Mouse (Mus musculus) gastrocnemius, adult 18-20 months (tissue): ENCODE measurements around the gene Atxn1. TPM values are rescaled to one million over a fixed set of nuclear protein-coding genes. Genes with fewer than 3 reads are reported as not detected.

Experiments
- DNase-seq: peaks from one replicate; pipeline ENCODE4 v3.0.0; 2021; ENCODE audit warnings: low spot score
- total RNA-seq, 2 experiments: library from RNA; stranded (reverse); gene quantifications; 2 replicates each; pipeline ENCODE4 v1.2.3; 2021

Gene Atxn1
- total RNA-seq, 2 experiments from 2014 or later, result 38.7 to 51.0 TPM

DNA sequence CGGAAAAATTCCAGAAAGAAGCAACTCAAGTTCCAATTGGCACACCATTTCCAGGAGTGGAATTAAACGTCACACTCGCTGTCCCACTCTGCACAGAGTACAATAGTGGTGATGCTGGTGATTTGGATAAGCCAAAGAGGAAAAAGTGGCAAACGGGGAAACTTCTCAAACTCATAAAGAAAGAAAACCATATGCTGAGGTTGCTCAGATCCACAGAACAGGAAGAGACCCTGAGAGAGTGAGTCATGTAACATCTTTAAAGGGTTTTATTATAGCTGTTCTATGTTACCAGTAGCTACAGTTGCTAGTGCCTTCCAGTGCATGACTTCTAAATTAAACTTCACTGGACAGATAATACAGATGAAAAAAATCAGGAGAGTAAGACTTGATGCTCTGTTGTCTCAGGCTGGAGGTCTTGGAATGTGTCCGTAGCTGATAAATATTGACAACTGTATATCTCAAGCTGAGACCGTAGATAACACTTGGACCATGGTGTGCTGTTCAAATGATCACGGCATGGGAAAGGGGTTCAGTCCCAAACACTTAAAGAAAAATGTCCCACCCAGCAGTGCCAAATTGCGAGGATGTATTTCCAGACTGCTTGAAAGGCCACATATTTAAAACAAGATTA, 98.1 kb downstream of the Atxn1 start:
- no peak for DNase-seq

DNA sequence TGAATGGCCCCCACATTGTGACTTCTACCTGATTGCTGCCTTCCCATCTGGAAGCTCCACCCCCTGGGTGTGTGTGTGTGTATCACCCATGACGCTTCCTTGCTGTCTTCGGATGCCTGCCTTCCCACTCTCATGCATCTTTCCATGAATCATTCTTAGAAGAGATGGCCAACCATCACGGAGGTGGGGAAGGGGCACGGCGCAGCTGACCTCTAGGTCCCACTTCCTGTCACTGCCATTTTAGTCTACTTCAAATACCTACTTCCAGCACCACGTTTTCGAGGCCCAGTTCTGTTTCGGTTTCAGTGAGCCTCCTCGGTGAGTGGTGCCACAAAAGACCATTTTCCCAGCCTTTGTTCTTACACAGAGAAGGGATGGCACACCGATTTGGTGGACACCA, 99.2 kb downstream of the Atxn1 start:
- DNase-seq, result no peak

DNA sequence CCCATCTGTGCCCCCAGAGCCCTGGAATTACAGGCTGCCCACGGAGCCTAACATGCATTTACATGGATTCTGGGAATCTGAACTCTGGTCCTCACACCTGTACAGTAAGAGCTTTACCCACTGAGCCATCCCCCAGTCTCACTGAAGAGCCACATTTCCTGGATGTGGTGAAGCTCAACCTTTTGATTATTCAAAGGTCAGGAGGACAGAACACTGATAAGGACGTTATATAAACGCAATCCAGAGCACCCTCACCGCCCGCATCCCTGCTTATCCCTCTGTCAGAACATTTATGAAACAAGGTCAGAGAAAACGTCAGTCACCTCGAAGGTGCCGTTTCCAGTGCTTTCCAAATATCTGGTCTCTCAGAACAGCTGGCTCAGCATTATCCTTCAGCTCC, 101.0 kb downstream of the Atxn1 start:
- DNase-seq, result no peak

DNA sequence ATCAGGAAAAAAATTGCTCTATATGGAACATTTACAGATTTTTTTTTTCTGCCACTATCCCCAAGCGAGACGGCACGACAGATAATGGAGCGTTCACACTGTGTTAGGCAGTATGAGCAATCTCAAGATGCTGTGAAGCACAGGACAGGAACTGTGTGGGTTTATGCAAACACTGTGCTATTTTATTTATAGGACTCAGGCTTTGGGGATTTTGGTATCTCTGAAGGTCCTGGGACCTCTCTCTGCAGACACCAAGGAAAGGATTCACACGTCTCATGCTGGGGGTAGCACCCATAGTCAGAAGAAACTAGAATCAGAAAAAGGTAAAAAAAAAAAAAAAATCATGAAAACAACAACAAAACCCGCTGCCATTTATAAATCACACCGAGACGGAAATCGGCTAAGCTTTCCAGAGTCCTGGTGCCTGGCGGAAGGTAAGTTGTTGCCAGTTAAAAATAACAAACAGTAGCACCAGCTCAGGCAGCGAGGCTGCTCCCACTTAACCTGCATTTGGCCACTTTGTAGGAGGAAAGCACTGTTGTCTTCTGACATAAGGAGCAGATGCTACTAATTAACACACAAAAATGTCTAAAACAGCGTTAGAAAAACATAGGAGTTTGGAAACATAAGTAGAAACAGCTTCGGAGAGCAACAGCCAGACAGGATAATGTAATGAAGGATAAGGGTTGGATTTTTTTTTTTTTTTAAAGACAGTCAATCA, 102.8 kb downstream of the Atxn1 start:
- DNase-seq, result no peak

DNA sequence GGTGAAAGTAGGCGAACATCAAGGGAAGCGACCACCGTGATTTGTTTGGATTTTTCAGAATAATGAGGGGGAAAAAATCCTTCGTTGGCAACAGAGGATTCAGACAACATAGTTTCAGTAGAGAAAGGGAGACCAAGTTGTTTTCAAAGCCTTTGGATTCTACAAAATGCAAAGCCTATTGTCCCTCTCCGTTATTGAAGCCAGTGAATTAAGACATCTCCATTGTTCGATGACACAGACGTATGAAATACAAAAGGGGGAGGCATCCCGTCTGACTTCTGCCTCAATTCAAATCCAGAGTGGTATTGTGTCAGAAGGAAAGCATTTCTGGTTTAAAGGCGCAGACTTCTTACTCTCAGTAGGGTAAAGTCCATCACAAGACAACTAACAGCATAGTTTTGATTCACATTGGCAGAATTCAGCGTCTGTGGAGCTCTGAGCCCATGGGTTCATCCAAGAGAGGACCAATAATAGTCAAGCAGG, 103.7 kb downstream of the Atxn1 start:
- DNase-seq, result no peak

GRCm38 (mm10) chr13:45859081-45859709, 105.6 kb downstream of the Atxn1 start:
- DNase-seq, result no peak

DNA sequence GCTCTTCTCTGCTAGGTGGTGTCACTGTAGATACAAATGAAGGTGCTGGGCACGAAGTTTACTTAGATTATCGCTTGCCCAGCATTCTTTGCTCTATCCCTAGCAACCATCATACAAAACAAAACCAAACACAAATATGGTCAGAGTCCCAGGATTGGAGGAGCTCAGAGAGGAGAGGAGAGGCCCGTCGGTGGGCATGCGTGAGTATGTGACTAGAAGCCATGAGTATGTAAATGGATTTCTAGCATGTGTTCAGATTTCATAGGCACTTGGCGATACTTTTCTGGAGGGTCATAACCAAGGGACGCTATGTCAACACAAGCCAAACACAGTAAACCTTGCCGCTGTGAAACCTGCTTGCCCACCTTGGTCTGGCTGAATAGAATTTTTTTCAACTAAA, 107.4 kb downstream of the Atxn1 start:
- no peak for DNase-seq

GRCm38 (mm10) chr13:45854531-45854930, 110.3 kb downstream of the Atxn1 start:
- DNase-seq, result no peak

GRCm38 (mm10) chr13:45853691-45854090, 111.1 kb downstream of the Atxn1 start:
- no peak for DNase-seq

GRCm38 (mm10) chr13:45852288-45852687, 112.5 kb downstream of the Atxn1 start:
- DNase-seq, result no peak

DNA sequence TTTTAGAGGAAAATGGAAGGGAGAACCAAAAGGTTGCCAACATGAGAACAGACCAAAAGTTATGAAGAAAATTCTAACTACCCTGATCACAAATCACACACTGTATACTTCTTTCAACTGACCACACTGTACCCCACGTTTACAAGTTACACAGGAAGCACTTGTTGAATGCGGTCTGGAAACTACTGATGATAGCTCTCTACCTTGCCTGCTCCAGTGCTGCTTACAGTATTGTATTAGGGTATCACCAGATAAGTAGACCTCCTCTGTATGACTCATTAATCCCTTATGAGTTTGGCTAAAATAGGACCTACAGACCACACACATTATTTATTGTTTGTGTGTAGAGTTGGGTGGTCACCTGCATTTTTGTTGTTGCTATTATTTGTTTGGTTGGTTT, 113.1 kb downstream of the Atxn1 start:
- no peak for DNase-seq

DNA sequence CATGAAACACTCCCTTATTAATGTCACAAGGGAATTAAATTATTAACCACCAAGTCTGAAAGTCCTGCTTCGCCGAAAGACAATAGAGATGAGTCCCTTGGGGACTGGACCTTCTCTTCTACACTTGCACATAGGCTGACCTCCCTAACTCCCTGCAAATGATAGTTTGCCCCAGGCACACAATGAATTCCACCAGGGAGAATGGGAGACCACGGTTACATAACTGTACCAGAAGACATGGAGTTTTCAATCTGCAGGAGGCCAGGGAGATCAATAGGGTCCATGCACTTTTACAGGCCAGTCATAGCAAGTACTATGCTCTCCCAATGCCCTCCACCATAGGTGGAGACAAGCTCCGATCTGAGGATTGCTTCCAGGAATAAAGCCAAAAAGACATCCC, 113.7 kb downstream of the Atxn1 start:
- DNase-seq, result no peak

DNA sequence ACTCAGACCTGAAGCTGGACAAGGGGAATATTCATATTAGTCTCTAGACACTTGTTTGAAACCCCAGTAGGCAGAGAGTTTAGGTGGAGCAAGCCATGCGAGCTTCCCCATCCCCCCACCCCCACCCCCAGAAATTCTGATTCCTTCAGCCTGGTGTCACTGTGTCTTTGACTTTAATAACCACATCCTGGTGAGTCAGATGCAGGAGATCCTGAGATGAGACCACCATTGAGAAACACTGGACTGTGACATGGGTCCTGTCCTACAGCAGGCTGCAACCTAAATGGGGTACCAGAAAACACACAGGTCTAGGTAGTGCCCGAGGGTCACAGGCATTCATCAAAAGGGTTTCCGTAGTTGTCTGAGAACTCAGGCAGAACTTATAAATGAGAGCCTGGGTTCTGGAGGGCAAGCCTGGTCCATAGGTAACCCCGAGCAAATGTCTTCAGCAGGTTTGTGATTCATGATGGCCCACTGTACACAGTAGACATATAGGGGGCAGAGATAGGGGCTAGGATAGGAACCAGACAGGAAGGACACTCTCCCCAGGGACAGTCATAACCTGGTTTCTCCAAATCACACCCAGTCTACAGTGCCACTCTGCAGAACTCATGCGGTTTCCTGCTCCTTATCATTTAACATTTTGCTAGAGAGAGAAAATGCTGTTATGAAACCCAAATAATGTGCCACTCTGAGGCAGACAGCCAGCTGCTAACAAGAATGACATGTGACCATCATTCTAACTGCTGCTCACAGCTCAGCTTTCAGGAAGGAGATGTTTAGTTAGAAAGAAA, 114.4 kb downstream of the Atxn1 start:
- no peak for DNase-seq

GRCm38 (mm10) chr13:45849145-45850023, 115.4 kb downstream of the Atxn1 start:
- DNase-seq, result no peak

- no peak for DNase-seq
These were observed 122.2 kb downstream of the Atxn1 start for GRCm38 (mm10) chr13:45842511-45843055.

DNA sequence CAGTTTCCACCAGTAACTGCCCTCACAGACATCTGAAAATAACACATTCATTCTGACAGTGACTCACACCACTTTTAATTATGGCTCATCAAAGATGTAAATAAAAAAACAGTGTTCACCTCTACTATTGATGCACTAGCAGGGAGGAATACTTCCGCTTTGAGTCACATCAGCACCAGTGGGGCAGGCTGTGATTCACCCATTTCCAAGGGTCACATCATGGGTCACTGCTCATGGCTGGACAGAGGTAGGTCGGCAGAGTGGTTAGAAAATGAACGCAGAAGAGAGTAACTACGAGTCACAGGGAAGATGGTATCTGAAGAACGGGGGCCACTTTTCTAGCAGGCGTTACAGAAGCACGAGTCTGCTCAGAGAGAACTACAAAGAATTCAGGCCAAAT, 124.9 kb downstream of the Atxn1 start:
- no peak for DNase-seq

GRCm38 (mm10) chr13:45837609-45838220, 127.1 kb downstream of the Atxn1 start:
- DNase-seq, result no peak

DNA sequence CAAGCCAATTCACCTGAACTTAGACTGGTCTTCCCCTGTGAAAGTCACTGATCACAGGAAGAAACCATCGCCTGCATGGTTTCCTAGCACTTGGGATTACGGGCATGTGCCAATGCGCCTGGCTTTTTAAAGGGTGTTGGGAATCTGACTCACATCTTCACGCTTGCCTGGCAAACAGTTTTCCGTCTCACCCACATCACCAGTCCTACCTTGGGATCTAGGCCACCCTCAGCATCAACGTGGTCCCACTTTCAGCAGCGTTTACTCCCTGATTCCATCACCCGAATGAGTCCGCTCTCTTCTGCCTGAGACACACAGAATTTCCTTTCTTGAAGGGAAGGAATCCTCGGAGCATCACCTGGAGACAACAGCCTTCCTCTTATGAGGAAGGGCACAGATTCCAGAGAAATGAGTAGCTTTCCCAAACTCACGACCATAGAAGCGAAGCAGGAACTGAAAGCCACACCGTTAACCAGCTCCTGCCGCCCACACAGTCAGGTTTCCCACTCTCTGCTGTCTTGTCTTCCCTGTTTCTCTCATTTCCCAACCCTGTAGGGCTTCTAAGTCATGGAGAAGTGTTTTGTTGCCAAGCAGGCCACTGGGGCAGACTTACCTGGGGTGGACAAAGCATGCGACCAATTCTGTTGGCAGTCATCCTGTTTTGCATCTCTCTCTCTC, 128.3 kb downstream of the Atxn1 start:
- no peak for DNase-seq

DNA sequence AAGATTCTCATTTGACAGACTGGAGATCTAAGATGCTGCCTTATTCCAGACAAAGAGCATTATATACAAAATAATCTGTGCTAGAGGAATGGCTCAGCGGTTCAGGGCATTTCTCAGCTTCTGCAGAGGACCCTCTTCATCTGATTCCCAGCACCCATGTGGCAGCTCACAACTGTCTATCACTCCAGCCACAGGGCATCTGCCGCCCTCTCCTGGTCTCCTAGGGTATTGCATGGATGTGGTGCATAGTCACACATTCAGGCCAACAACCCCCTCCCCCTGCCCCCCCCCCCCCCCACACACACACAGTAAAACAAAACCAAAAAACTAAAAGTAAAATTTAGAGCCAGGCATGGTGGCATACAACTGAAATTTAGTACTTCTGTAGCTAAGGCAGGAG, 130.5 kb downstream of the Atxn1 start:
- DNase-seq, result no peak
